Mouse (Mus musculus): ENCODE measurements around the gene Lrrc51. TPM values are rescaled to one million over a fixed set of nuclear protein-coding genes. Genes with fewer than 3 reads are reported as not detected.

The Lrrc51 gene
- total and polyA plus RNA-seq, 3 experiments = 4.9 to 6.6 (median 5.6) TPM

GRCm38 (mm10) chr7:101962829-101963228 is 29.1 kb upstream of the Lrrc51 start:
- Histone ChIP-seq H3K79me2 (replicated peaks; ENCODE audit: control insufficient read depth, extremely low read depth, insufficient read depth, poor library complexity, severe bottlenecking) (no peaks in the 10 kb centered on the region; the same call in 1 of the 2 replicates), H3K4me3 (replicated peaks in 1 of 3; ENCODE audit: low read depth in 2 of 3, low read length in 2 of 3, poor library complexity in 1 of 3) (no peak overlapping the region), H3K4me1 (ENCODE audit: control insufficient read depth in 1 of 2, insufficient read depth in 2 of 2) (peaks cover 0 to 43% of the 10 kb centered on the region in 2 experiments; a peak in 3 of 4 replicates), H3K27ac (ENCODE audit: insufficient read depth, low read depth) (no peak overlapping the region), H3K4me2 (ENCODE audit: insufficient read depth, low read depth, poor library complexity, severe bottlenecking) (no peak overlapping the region), H3K9ac (ENCODE audit: insufficient read depth, low read depth) (no peak overlapping the region), H3K36me3 (replicated peaks in 1 of 2; ENCODE audit: control insufficient read depth in 1 of 2, insufficient read depth in 1 of 2, low read length in 1 of 2) (no peaks in the 10 kb centered on the region), H3K9me3 (replicated peaks; ENCODE audit: low read length) (no peaks in the 10 kb centered on the region), H3K27me3 (replicated peaks) (no peaks in the 10 kb centered on the region)
- no peak for DNase-seq (ENCODE audit: extremely low read depth)
- TF ChIP-seq JUND (conservative IDR thresholded peaks at IDR 0.05; ENCODE audit: low read depth, low read length) (no peak), MAX (IDR thresholded peaks at IDR 0.05; ENCODE audit: low read length) (no peak), UBTF (IDR thresholded peaks at IDR 0.05; ENCODE audit: low read depth, low read length) (no peak), PAX5 (IDR thresholded peaks at IDR 0.05; ENCODE audit: low read length) (no peak), ZNF384 (IDR thresholded peaks at IDR 0.05; ENCODE audit: low read depth, low read length) (no peak), MEF2A (IDR thresholded peaks at IDR 0.05; ENCODE audit: borderline replicate concordance, low read depth, low read length) (no peak), CHD1 (IDR thresholded peaks at IDR 0.05; ENCODE audit: low read depth, low read length) (no peak), NELFE (IDR thresholded peaks at IDR 0.05; ENCODE audit: low read depth, low read length) (no peak), MAZ (IDR thresholded peaks at IDR 0.05; ENCODE audit: low read depth, low read length) (no peak), IRF4 (IDR thresholded peaks at IDR 0.05; ENCODE audit: low read depth, low read length) (no peak), HCFC1 (IDR thresholded peaks at IDR 0.05; ENCODE audit: low read depth, low read length) (no peak), POLR2AphosphoS2 (IDR thresholded peaks at IDR 0.05; ENCODE audit: low read depth, low read length) (no peak), ZMIZ1 (IDR thresholded peaks at IDR 0.05; ENCODE audit: low read depth, low read length) (no peak)
- in situ Hi-C loops (cut with MboI; ENCODE audit: low pct_ligation_motif_present, low pct_unique_long_range_greater_than_20kb, low sequenced_read_pairs) = no loop called here
- dilution Hi-C loops (cut with MboI; ENCODE audit: extremely low pct_ligation_motif_present, extremely low pct_unique_long_range_greater_than_20kb, low sequenced_read_pairs) = no loop called here

- H3K9ac ChIP-seq (ENCODE audit: insufficient read depth, low read depth) = no peak overlapping the region
- DNase-seq (ENCODE audit: extremely low read depth) = no peak
- no peak overlapping the region for H3K4me3 ChIP-seq (replicated peaks in 1 of 3; ENCODE audit: low read depth in 2 of 3, low read length in 2 of 3, poor library complexity in 1 of 3)
- H3K36me3 ChIP-seq (replicated peaks in 1 of 2; ENCODE audit: control insufficient read depth in 1 of 2, insufficient read depth in 1 of 2, low read length in 1 of 2) = peaks cover 0 to 17% of the 10 kb centered on the region in 2 experiments
- H3K27ac ChIP-seq (ENCODE audit: insufficient read depth, low read depth) = no peak overlapping the region
- peaks cover 3% of the 10 kb centered on the region; the same call in 1 of the 2 replicates for H3K79me2 ChIP-seq (replicated peaks; ENCODE audit: control insufficient read depth, extremely low read depth, insufficient read depth, poor library complexity, severe bottlenecking)
- dilution Hi-C loops (cut with MboI; ENCODE audit: extremely low pct_ligation_motif_present, extremely low pct_unique_long_range_greater_than_20kb, low sequenced_read_pairs) (no loop called here), in situ Hi-C loops (cut with MboI; ENCODE audit: low pct_ligation_motif_present, low pct_unique_long_range_greater_than_20kb, low sequenced_read_pairs) (no loop called here)
- TF ChIP-seq ZKSCAN1 (IDR thresholded peaks at IDR 0.05; ENCODE audit: borderline replicate concordance, low read depth, low read length) (no peak), RAD21 (IDR thresholded peaks at IDR 0.05; ENCODE audit: low read depth, low read length) (no peak), KAT2A (IDR thresholded peaks at IDR 0.05; ENCODE audit: insufficient replicate concordance, low read length) (no peak), UBTF (IDR thresholded peaks at IDR 0.05; ENCODE audit: low read depth, low read length) (no peak), MXI1 (IDR thresholded peaks at IDR 0.05; ENCODE audit: low read depth, low read length) (no peak), USF1 (IDR thresholded peaks at IDR 0.05; ENCODE audit: low read depth, low read length) (no peak), NELFE (IDR thresholded peaks at IDR 0.05; ENCODE audit: low read depth, low read length) (no peak), HCFC1 (IDR thresholded peaks at IDR 0.05; ENCODE audit: low read depth, low read length) (no peak), MAZ (IDR thresholded peaks at IDR 0.05; ENCODE audit: low read depth, low read length) (no peak), CHD2 (IDR thresholded peaks at IDR 0.05; ENCODE audit: low read length) (no peak)
- H3K4me2 ChIP-seq (ENCODE audit: insufficient read depth, low read depth, poor library complexity, severe bottlenecking) = no peak overlapping the region
- no peaks in the 10 kb centered on the region for H3K27me3 ChIP-seq (replicated peaks)
- H3K4me1 ChIP-seq (ENCODE audit: control insufficient read depth in 1 of 2, insufficient read depth in 2 of 2) = peaks cover 0 to 23% of the 10 kb centered on the region in 2 experiments; a peak in 2 of 4 replicates
- no peaks in the 10 kb centered on the region for H3K9me3 ChIP-seq (replicated peaks; ENCODE audit: low read length)
Measured at GRCm38 (mm10) chr7:101956911-101957310, 23.2 kb upstream of the Lrrc51 start.

Measured in CH12.LX (cell line).